Mouse (Mus musculus): Measurements from ENCODE around the gene Olfr374.
A peak's percentile ranks its signal among the peaks of the same experiment; 100 is the strongest.
"Not testable (repeated sequence)": the region's sequence is repeated elsewhere in the genome, so short reads cannot be mapped to it uniquely, and the experiment has no call there.

Olfr374 gene

GRCm38 (mm10) chr8:72106740-72107139, at the start of gene Olfr374:
TSS of gene Olfr374 (plus strand) at chr8:72107040.
- DNase-seq, result no peak

GRCm38 (mm10) chr8:72057643-72058042, 49.2 kb upstream of the Olfr374 start:
- DNase-seq, result not testable (repeated sequence)

- not testable (repeated sequence) for DNase-seq
These were observed 39.9 kb upstream of the Olfr374 start for GRCm38 (mm10) chr8:72066819-72067399.

GRCm38 (mm10) chr8:72082877-72083276, 24.0 kb upstream of the Olfr374 start, which contains the start of gene Olfr373:
TSS of gene Olfr373 (plus strand) at chr8:72083177.
- not testable (repeated sequence) for DNase-seq

- no peak for DNase-seq
These were observed 22.1 kb upstream of the Olfr374 start for GRCm38 (mm10) chr8:72084744-72085143.

- DNase-seq, result not testable (repeated sequence)
These were observed 19.2 kb upstream of the Olfr374 start for GRCm38 (mm10) chr8:72087611-72088010.

- not testable (repeated sequence) for DNase-seq
These were observed 10.1 kb upstream of the Olfr374 start for GRCm38 (mm10) chr8:72096721-72097120.

GRCm38 (mm10) chr8:72099377-72100103, 7.3 kb upstream of the Olfr374 start:
- peak; percentile 53 to 60 for DNase-seq

- DNase-seq, result no peak
These were observed 1.7 kb upstream of the Olfr374 start for GRCm38 (mm10) chr8:72105165-72105564.

- DNase-seq, result no peak
These were observed 4.0 kb downstream of the Olfr374 start for GRCm38 (mm10) chr8:72110876-72111275.

GRCm38 (mm10) chr8:72112486-72112885, 5.6 kb downstream of the Olfr374 start:
- no peak for DNase-seq

- no peak for DNase-seq
These were observed 8.4 kb downstream of the Olfr374 start for GRCm38 (mm10) chr8:72115202-72115601.

- DNase-seq, result no peak
These were observed 11.8 kb downstream of the Olfr374 start for GRCm38 (mm10) chr8:72118616-72119015.

GRCm38 (mm10) chr8:72121486-72121885, 14.6 kb downstream of the Olfr374 start:
- not testable (repeated sequence) for DNase-seq

- DNase-seq, result no peak
These were observed 15.2 kb downstream of the Olfr374 start for GRCm38 (mm10) chr8:72121997-72122396.

GRCm38 (mm10) chr8:72127834-72128233, 21.0 kb downstream of the Olfr374 start:
- DNase-seq, result no peak

- DNase-seq, result no peak
These were observed 24.4 kb downstream of the Olfr374 start for GRCm38 (mm10) chr8:72131251-72131650.

GRCm38 (mm10) chr8:72131901-72132300, 25.1 kb downstream of the Olfr374 start:
- no peak for DNase-seq

GRCm38 (mm10) chr8:72132417-72132816, 25.6 kb downstream of the Olfr374 start:
- no peak for DNase-seq

- DNase-seq, result no peak
These were observed 26.1 kb downstream of the Olfr374 start for GRCm38 (mm10) chr8:72132891-72133290.

GRCm38 (mm10) chr8:72133507-72133906, 26.7 kb downstream of the Olfr374 start:
- no peak for DNase-seq

GRCm38 (mm10) chr8:72134756-72135445, 28.1 kb downstream of the Olfr374 start, which contains the start of gene Tpm4:
TSS of gene Tpm4 (plus strand) at chr8:72134975.
- peak; percentile 82 to 86 for DNase-seq

- peak; percentile 57 to 63 for DNase-seq
These were observed 28.8 kb downstream of the Olfr374 start for GRCm38 (mm10) chr8:72135446-72136301.
